Mouse (Mus musculus) small intestine, adult 2 months (tissue): ENCODE results near the gene Bcas3.

Experiments
- CTCF ChIP-seq: fragments of 200-500 bp; IDR thresholded peaks from 2 replicates; pipeline ENCODE4 v1.5.1; 2012; ENCODE audit warnings: low read depth, mild to moderate bottlenecking, control low read depth, inconsistent platforms, low read length, moderate library complexity, mixed read lengths; ENCODE audit not compliant: insufficient replicate concordance, insufficient read length; ENCODE audit errors: extremely low read depth
- POLR2A ChIP-seq: fragments of 200-500 bp; IDR thresholded peaks from 2 replicates; pipeline ENCODE4 v1.6.1; 2012; ENCODE audit warnings: low read depth, mild to moderate bottlenecking, control low read depth, inconsistent platforms, low read length, moderate library complexity

DNA sequence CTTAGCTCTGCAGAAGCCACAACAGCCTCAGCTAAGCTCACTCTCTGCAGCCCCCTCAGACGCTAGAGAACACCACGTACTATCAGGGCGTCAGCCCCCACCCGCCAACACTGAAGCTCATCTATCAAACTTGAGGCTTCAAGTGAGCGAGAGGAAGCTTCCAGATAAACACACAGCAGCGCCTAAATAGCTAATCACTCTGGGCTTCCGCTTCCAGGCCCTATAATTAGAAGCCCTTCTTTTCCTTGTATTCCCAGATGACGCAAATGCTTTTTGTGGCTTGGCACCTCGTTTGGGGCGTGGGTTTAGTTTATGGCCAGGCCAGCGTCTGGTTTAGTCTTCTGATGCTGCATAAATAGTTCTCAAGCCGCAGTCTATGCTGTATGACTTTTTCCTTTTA is 139.3 kb downstream of the Bcas3 start:
- TF ChIP-seq POLR2A: no peak
- no peak for TF ChIP-seq CTCF
